Mouse (Mus musculus): ENCODE data around the gene Btg3.

DNA sequence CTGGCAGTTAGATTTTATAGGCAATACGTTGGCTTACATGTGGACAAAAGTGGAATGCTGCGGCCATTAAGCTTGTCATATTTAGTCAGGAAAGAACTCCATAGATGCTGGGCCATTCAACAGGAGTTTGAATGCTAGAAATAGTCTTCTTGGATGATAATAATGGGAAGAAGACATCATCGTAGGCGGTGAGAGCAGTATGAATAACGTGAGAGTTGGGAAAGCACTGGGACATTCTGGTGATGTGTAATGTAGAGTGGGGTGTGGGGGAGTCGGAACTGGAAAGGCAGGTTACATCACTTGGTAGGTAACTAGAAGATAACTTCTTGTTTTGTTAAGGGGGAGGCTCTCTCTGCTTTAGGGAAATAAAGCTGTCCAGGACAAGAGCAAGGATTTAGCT is 30.9 kb upstream of the Btg3 start:
- TF ChIP-seq CTCF (IDR thresholded peaks at IDR 0.05) (no peak), EP300 (IDR thresholded peaks at IDR 0.05) (no peak)

All from lung, postnatal 0 days (tissue).